Mouse (Mus musculus) Muller cell, postnatal 12 days (primary cell): ENCODE measurements around the gene Qrich1.
A peak's percentile ranks its signal among the peaks of the same experiment; 100 is the strongest.

ENCODE experiments used
- DNase-seq: peaks from one replicate; pipeline ENCODE4 v3.0.0-alpha.2; 2015; ENCODE audit errors: inconsistent ontology term

Gene Qrich1

GRCm38 (mm10) chr9:108516380-108517251 is at the start of gene Qrich1:
TSS of gene Qrich1 (plus strand) at chr9:108516806.
- DNase-seq: peak; percentile 98

GRCm38 (mm10) chr9:108469430-108469829 is 47.2 kb upstream of the Qrich1 start:
- no peak for DNase-seq

- no peak for DNase-seq
Measured at GRCm38 (mm10) chr9:108469845-108470244, 46.8 kb upstream of the Qrich1 start.

- DNase-seq: no peak
Measured at GRCm38 (mm10) chr9:108474528-108474927, 42.1 kb upstream of the Qrich1 start.

GRCm38 (mm10) chr9:108478638-108479156 is 37.9 kb upstream of the Qrich1 start:
- DNase-seq: peak; percentile 89

GRCm38 (mm10) chr9:108479241-108479640 is 37.4 kb upstream of the Qrich1 start:
- no peak for DNase-seq

- no peak for DNase-seq
Measured at GRCm38 (mm10) chr9:108479721-108480351, 36.8 kb upstream of the Qrich1 start, which contains the start of gene Lamb2. TSS of gene Lamb2 (plus strand) at chr9:108479736.

GRCm38 (mm10) chr9:108480813-108481519 is 35.6 kb upstream of the Qrich1 start:
- DNase-seq: no peak

- DNase-seq: no peak
Measured at GRCm38 (mm10) chr9:108481520-108482210, 34.9 kb upstream of the Qrich1 start.

GRCm38 (mm10) chr9:108483051-108483790 is 33.4 kb upstream of the Qrich1 start:
- no peak for DNase-seq

DNA sequence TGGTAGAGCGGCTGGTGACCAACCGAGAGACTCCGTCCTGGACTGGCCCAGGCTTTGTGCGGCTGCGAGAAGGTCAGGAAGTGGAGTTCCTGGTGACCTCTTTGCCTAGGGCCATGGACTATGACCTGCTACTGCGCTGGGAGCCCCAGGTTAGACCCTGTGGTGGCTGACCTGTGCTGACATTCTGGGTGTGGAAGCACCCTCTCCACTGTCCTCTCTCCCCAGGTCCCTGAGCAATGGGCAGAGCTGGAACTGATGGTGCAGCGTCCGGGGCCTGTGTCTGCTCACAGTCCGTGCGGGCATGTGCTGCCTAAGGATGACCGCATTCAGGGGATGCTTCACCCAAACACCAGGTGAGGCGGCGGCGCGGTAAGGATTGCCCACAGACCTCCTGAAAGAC is 32.6 kb upstream of the Qrich1 start:
- no peak for DNase-seq

DNA sequence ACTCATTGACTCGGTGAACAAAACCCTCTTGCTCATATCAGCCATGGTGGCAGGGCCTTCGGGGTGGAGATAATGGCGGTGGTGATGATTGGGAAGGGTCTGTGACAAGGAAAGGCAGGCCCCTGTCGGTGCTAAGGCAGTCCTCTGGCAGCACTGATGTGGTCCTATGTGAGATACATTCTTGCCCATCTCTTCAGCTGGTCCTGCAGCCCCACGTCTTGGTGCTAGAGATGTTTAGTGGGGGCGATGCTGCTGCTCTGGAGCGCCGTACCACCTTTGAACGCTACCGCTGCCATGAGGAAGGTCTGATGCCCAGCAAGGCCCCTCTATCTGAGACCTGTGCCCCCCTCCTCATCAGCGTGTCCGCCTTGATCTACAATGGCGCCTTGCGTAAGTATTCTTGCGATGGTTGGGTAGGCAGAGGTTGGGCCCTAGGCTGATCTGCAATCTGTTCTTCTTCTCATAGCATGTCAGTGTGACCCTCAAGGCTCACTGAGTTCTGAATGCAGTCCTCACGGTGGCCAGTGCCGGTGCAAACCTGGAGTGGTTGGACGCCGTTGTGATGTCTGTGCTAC is 31.2 kb upstream of the Qrich1 start:
- no peak for DNase-seq

GRCm38 (mm10) chr9:108486973-108487530 is 29.6 kb upstream of the Qrich1 start:
- no peak for DNase-seq

GRCm38 (mm10) chr9:108488403-108488802 is 28.2 kb upstream of the Qrich1 start:
- DNase-seq: no peak

DNA sequence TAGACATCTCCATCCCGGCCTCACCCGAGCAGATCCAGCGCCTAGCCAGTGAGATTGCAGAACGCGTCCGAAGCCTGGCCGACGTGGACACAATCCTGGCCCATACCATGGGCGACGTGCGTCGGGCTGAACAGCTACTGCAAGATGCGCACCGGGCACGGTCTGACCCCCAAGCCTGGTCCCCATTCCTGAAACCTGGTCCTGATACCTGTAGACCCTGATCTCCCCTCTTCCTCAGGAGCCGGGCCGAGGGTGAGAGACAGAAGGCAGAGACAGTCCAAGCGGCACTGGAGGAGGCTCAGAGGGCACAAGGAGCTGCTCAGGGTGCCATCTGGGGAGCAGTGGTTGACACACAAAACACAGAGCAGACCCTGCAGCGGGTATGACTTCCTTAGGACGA is 27.4 kb upstream of the Qrich1 start:
- DNase-seq: no peak

GRCm38 (mm10) chr9:108489702-108490558 is 26.7 kb upstream of the Qrich1 start:
- no peak for DNase-seq

DNA sequence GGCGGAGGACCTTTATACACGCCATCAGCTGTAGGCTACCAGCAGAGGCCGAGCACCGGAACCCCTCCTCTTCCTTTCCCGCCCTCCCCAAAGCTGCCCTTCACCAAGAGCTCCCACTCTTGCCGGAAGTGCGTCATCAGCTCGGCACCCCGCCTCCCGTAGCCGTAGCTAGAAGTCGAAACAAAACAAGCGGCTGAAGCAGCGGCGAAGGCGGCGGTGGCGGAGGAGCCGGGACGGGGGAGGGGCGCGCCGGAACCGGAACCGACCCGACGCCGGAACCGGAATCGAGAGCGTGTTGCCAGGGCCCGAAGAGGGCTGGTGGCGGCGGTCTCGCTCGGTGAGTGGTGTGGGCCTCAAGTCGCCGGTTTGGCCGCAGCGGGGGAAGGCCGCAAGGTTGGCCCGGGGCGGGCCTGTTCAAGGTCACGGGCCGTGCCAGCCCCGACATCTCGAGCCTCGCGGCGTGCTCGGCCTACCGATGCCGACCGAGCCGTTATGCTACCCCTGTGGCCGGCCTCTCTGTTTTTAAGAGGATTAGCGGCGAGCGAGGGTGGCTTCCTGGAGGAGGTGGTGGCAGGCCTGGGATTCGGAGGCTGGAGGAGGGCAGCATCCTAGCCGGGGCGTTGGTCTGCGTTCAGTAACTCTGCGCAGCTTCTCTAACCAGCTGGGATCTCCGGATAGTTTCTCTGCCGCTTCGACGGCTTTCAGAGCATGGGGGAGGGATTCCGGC is 25.9 kb upstream of the Qrich1 start, which contains the start of gene Usp19:
TSS of gene Usp19 (plus strand) at position 44 of the 727 bp plus-strand sequence.
- DNase-seq: peak; percentile 98

GRCm38 (mm10) chr9:108491286-108491580 is 25.4 kb upstream of the Qrich1 start:
- no peak for DNase-seq
